Mouse (Mus musculus) hindbrain, embryonic 16.5 days (tissue): ENCODE data around the gene Arid2. TPM values are rescaled to one million over a fixed set of nuclear protein-coding genes. Genes with fewer than 3 reads are reported as not detected.

ENCODE experiments used
- ATAC-seq: fragments of 200-750 bp; cut with Nextera tagmentation; 2 replicates; pipeline ENCODE4 v1.8.0; 2017; ENCODE audit warnings: moderate TSS enrichment, moderate library complexity
- H3K27ac ChIP-seq: fragments of 300-500 bp; sonication (generic); 2 replicates; pipeline ENCODE4 v1.5.1; 2014; ENCODE audit warnings: low read depth, mild to moderate bottlenecking, control low read depth, low read length, moderate library complexity
- H3K27me3 ChIP-seq: fragments of 300-500 bp; sonication (generic); replicated peaks from 2 replicates; pipeline ENCODE4 v1.6.1; 2014; ENCODE audit warnings: low read length; ENCODE audit not compliant: control insufficient read depth, insufficient read depth
- H3K36me3 ChIP-seq: fragments of 300-500 bp; sonication (generic); 2 replicates; pipeline ENCODE4 v1.6.1; 2014; ENCODE audit warnings: mild to moderate bottlenecking, low read length, moderate library complexity, mixed read lengths; ENCODE audit not compliant: control insufficient read depth, insufficient read depth
- H3K4me1 ChIP-seq: fragments of 300-500 bp; sonication (generic); 2 replicates; pipeline ENCODE4 v1.6.1; 2014; ENCODE audit warnings: low read depth, low read length; ENCODE audit not compliant: control insufficient read depth, insufficient read depth
- H3K4me2 ChIP-seq: fragments of 300-500 bp; sonication (generic); 2 replicates; pipeline ENCODE4 v1.6.1; 2014; ENCODE audit warnings: mild to moderate bottlenecking, low read length, control low read depth, moderate library complexity
- H3K4me3 ChIP-seq: fragments of 300-500 bp; sonication (generic); 2 replicates; pipeline ENCODE4 v1.5.1; 2014; ENCODE audit warnings: mild to moderate bottlenecking, low read length, control low read depth, moderate library complexity
- H3K9ac ChIP-seq: fragments of 300-500 bp; sonication (generic); 2 replicates; pipeline ENCODE4 v1.6.1; 2014; ENCODE audit warnings: low read depth, mild to moderate bottlenecking, control low read depth, low read length, moderate library complexity
- H3K9me3 ChIP-seq: fragments of 300-500 bp; sonication (generic); 2 replicates; pipeline ENCODE4 v1.6.1; 2014; ENCODE audit warnings: mild to moderate bottlenecking, low read length, moderate library complexity; ENCODE audit not compliant: control insufficient read depth
- WGBS: fragments of 180-500 bp; shearing (Covaris S2); extraction: QIAGEN DNeasy Blood & Tissue Kit; methylation state at CpG from one replicate; pipeline ENCODE4 v1.1.7; 2014; 5-methylcytosine and 5-hydroxymethylcytosine counted together
- polyA plus RNA-seq: library from polyadenylated mRNA; unstranded; fragments of >200 nt; fragmentation: Nextera tagmentation; extraction: Ambion mirVana; gene quantifications from 2 replicates; pipeline ENCODE4 v1.2.1, GENCODE M21; 2015

Arid2 gene
- polyA plus RNA-seq, 1 experiment from 2014 or later, result 15.0 TPM

DNA sequence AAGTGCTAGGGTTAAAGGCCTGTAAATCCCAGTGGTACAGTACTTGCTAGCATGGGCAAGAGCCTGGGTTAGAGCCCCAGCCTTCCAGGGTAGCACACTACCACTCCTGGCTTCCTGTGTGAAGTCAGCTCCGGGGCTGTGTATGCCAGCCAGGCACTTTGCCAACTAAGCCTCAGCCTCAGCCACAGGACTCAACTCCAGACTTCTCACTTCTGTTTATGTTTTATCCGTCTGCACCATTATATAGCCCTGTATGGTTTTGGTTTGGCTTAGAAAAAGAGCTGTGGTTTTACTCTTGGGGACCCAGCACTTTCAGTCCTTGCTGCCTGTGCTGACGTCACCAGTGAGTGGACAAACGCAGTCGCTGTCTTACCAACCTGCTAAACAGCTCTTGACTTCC is 89.9 kb downstream of the Arid2 start:
- Histone ChIP-seq H3K9me3 (no peaks in the 10 kb centered on the region), H3K27me3 (no peaks in the 10 kb centered on the region), H3K36me3 (peaks cover 15% of the 10 kb centered on the region), H3K27ac (no peak overlapping the region), H3K4me1 (no peaks in the 10 kb centered on the region), H3K4me2 (no peak overlapping the region), H3K9ac (no peak overlapping the region), H3K4me3 (no peak overlapping the region)
- 72% methylated on average over 5 of the region's 5 CpGs for WGBS
- no peak for ATAC-seq

DNA sequence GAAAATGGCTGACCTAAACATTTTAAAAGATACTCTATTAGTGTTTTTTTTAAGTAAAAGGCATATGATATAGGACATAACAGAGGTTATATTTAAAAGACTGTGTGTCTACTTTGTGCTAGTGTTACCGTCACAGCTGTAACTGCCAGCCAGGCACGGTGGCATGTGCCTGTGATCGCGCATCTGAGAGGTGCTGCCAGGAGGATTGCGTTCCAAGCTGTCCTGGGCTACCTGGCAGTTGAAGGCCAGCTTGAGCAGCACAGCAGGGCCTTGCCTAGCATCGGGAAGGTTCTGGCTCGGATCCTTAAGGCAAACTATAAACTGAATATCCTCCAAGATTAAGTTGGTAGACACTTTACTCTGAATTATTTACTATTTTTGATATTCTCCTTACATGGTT is 90.4 kb downstream of the Arid2 start:
- H3K36me3 ChIP-seq, result peaks cover 10% of the 10 kb centered on the region
- no peaks in the 10 kb centered on the region for H3K9me3 ChIP-seq
- H3K27ac ChIP-seq, result no peak overlapping the region
- H3K27me3 ChIP-seq, result no peaks in the 10 kb centered on the region
- H3K4me2 ChIP-seq, result no peak overlapping the region
- H3K4me3 ChIP-seq, result no peak overlapping the region
- no peak for ATAC-seq
- no peak overlapping the region for H3K9ac ChIP-seq
- no peaks in the 10 kb centered on the region for H3K4me1 ChIP-seq
- 85% methylated on average over 7 of the region's 7 CpGs for WGBS

DNA sequence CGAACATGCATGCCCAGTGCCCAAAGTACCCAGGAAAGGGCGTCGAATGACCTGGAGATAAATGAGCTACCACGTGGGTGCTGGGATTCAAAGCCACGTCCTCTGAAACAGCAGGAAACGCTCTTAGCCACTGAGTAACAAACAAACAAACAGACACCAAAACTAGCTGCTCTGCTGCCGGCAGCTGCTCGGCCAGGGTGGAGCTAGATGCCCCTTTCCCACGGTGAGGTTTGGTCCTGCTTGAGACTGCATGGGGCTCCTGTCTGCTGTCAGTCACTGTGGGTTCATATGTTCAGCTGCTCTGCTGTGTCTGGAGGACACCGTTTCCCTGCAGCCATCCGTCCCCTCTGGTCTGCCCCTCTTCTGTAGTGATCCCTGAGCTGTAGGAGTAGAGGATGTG is 94.9 kb downstream of the Arid2 start:
- H3K36me3 ChIP-seq, result peaks cover 13% of the 10 kb centered on the region
- no peak for ATAC-seq

DNA sequence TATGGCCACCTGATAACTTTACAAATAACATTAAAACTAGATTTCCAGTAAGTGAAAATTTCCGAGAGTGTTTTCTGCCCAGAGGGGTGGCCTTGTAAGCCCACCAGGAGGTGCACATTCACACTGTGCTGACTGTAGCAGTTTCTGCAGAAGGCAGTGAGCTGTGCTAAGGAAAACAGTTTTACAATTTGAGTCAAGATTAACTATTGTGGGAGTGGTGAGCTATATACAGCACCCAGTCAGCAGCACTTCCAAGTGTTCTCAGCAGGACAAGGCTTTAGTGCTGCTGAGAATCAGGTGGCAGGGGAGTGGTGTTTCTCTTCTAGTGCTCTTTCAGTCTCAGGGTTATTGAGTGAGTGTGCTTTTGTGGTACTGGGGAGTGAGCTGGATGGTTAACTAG is 101.2 kb downstream of the Arid2 start:
- H3K36me3 ChIP-seq, result peaks cover 16% of the 10 kb centered on the region
- no peaks in the 10 kb centered on the region for H3K4me1 ChIP-seq
- no peaks in the 10 kb centered on the region for H3K9me3 ChIP-seq
- no peak for ATAC-seq
- H3K27ac ChIP-seq, result no peak overlapping the region
- H3K27me3 ChIP-seq, result no peaks in the 10 kb centered on the region
- H3K4me3 ChIP-seq, result no peak overlapping the region
- H3K9ac ChIP-seq, result no peak overlapping the region
- no peak overlapping the region for H3K4me2 ChIP-seq
- 51% methylated on average over 1 of the region's 1 CpGs for WGBS

More for the DNA sequence above, 94.9 kb downstream of the Arid2 start:
- Histone ChIP-seq H3K9ac (no peak overlapping the region), H3K4me1 (no peaks in the 10 kb centered on the region), H3K27me3 (no peaks in the 10 kb centered on the region), H3K9me3 (no peaks in the 10 kb centered on the region), H3K4me2 (no peak overlapping the region), H3K4me3 (no peak overlapping the region), H3K27ac (no peak overlapping the region)
- 89% methylated on average over 11 of the region's 11 CpGs for WGBS

DNA sequence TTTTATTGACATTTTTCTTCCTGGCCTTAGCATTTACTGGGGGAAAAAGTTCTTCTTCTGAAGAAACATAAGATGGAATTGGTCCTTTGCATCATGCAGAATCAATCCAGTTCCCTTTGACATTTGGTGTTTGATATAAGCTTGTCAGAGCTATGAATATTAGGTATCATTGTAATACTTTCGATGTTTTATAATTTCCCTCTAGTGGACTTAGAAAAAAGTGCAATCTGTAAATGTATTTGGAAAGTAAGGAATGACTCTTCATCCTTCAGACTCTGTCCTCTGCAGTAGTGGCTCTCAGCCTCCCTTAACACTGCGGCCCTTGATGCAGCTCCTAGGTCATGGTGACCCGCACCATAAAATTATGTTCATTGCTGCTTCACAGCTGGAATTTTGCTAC is 105.6 kb downstream of the Arid2 start:
- peaks cover 19% of the 10 kb centered on the region for H3K36me3 ChIP-seq
- no peak overlapping the region for H3K4me3 ChIP-seq
- H3K9me3 ChIP-seq, result no peaks in the 10 kb centered on the region
- WGBS, result 94% methylated on average over 3 of the region's 3 CpGs
- H3K4me2 ChIP-seq, result no peak overlapping the region
- H3K27me3 ChIP-seq, result no peaks in the 10 kb centered on the region
- H3K27ac ChIP-seq, result no peak overlapping the region
- no peak overlapping the region for H3K9ac ChIP-seq
- no peaks in the 10 kb centered on the region for H3K4me1 ChIP-seq
- ATAC-seq, result no peak

DNA sequence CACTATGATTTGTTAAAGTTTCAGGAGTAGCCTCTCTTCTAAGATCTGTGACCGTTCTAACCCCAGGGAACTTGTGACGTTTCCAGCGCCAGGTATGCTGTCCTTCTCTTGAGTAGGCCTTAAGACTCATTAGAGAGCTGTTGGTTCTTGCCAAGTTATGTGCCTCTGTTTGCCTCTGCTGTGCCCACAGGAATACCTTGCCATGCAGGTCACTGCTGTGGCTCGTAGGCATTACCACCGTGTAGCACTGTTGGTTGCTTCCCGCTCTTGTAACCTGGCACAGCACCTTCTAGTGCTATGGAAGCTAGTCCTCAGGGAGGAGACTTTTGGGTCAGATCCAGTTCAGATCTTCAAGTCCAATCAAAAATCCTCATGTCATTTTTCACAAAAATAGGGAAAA is 107.8 kb downstream of the Arid2 start:
- H3K9me3 ChIP-seq, result no peaks in the 10 kb centered on the region
- no peak overlapping the region for H3K27ac ChIP-seq
- no peaks in the 10 kb centered on the region for H3K27me3 ChIP-seq
- 95% methylated on average over 6 of the region's 6 CpGs for WGBS
- H3K4me1 ChIP-seq, result 0 out of 2 replicates have a peak, but pooled peaks cover under 1% of the 10 kb centered on the region
- no peak overlapping the region for H3K9ac ChIP-seq
- no peak overlapping the region for H3K4me3 ChIP-seq
- ATAC-seq, result no peak
- H3K4me2 ChIP-seq, result no peak overlapping the region
- peaks cover 17% of the 10 kb centered on the region for H3K36me3 ChIP-seq

DNA sequence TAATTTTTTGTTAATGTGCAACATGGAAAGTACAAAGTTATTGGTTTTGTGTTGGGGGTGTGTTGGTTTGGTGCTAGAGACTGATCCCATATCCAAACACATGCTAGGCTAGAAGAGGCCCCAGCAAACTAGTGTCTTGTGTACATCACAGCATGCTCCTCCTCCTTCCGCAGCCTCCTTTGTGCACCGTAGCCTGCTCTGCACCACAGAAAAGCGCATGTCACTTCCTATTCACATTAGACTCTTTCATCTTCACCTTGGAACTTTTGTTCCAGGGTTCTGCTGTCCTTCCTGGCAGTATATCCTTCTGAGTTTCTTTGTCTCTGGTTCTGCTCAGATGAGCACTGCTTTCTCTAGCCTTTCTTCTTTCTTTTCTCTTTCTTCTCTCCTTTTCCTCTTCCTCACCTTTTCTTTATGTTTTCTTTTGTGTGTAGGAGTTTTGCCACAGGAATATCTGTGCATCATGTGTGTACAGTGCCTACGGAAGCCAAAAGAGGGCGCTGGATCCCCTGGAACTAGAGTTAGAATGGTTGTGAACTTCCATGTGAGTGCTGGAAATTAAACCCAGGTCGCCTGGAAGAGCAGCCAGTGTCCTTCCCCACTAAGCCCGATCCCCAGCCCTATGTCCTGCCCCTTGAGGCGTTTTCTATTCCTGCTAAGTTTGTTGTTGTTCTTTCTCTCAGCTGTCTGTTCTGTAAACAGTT is 109.5 kb downstream of the Arid2 start:
- ATAC-seq, result no peak
- H3K4me2 ChIP-seq, result no peak overlapping the region
- H3K4me3 ChIP-seq, result no peak overlapping the region
- peaks cover 10% of the 10 kb centered on the region for H3K36me3 ChIP-seq
- H3K4me1 ChIP-seq, result 0 out of 2 replicates have a peak, but pooled peaks cover 3% of the 10 kb centered on the region
- H3K27me3 ChIP-seq, result no peaks in the 10 kb centered on the region
- no peak overlapping the region for H3K9ac ChIP-seq
- no peak overlapping the region for H3K27ac ChIP-seq
- H3K9me3 ChIP-seq, result no peaks in the 10 kb centered on the region
- WGBS, result 72% methylated on average over 8 of the region's 8 CpGs

DNA sequence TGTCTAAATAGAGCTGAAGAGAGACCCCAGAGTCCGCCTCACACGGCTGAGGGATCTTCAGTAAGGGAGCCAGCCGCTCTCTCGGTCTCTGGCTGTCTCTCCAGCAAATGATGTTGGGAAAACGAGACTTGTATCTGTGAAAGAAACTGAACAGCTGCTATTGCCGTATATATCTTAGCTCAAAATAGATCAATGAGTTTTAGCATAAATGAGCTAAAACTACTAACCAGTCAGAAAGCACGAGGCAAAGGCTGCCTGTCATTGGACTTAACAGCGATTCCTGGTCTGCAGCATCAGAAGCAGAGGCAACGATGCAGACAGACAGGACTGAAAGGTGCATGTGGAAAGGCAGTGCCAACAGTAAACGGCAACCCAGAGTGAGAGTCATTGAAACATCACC is 111.0 kb downstream of the Arid2 start:
- Histone ChIP-seq H3K4me3 (no peak overlapping the region), H3K4me1 (0 out of 2 replicates have a peak, but pooled peaks cover 3% of the 10 kb centered on the region), H3K9me3 (no peaks in the 10 kb centered on the region), H3K36me3 (peaks cover 17% of the 10 kb centered on the region), H3K27ac (no peak overlapping the region), H3K27me3 (no peaks in the 10 kb centered on the region), H3K9ac (no peak overlapping the region), H3K4me2 (no peak overlapping the region)
- 85% methylated on average over 10 of the region's 10 CpGs for WGBS
- ATAC-seq, result no peak

DNA sequence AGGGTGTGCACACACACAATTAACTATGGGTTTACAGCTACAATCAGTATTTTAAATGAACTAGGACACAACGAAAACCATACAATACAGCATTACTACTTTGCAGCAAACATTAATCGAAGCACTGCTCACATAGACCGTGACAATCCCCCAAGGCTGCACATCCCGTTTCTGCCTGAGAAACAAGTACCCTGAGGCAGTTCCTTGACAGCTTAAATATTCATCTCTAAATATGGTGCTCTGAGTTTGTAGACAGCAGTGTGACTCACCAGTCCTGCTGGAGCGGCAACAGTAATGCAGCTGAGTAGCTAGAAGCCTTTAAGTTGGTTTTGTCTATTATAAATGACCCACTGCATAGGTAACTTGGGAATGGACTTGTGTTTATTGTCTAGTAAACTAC is 118.2 kb downstream of the Arid2 start:
- Histone ChIP-seq H3K4me3 (no peak overlapping the region), H3K9ac (no peak overlapping the region), H3K4me2 (no peak overlapping the region), H3K36me3 (peaks cover 10% of the 10 kb centered on the region), H3K27me3 (no peaks in the 10 kb centered on the region), H3K4me1 (no peaks in the 10 kb centered on the region), H3K27ac (no peak overlapping the region), H3K9me3 (no peaks in the 10 kb centered on the region)
- WGBS, result 66% methylated on average over 5 of the region's 5 CpGs
- no peak for ATAC-seq
